Mouse (Mus musculus) neural tube, embryonic 10.5 days (tissue): ENCODE results near the gene Hip1r.

Experiments used
- DNase-seq: peaks from one replicate; pipeline ENCODE4 v3.0.0-alpha.2; 2017; ENCODE audit warnings: low spot score; ENCODE audit errors: extremely low spot score

The Hip1r gene

GRCm38 (mm10) chr5:123973299-123974178, at the start of gene Hip1r:
Gene Hip1r, plus strand, starts transcription at chr5:123973628.
- peak; percentile 70 for DNase-seq

GRCm38 (mm10) chr5:123927118-123927517, 46.3 kb upstream of the Hip1r start, which contains the start of gene Gm43518:
Gene Gm43518, plus strand, starts transcription at chr5:123927418.
- no peak for DNase-seq

- DNase-seq, result peak; percentile 93
Measured at GRCm38 (mm10) chr5:123930508-123930989, 42.9 kb upstream of the Hip1r start, which contains the start of gene Ccdc62. Gene Ccdc62, plus strand, starts transcription at chr5:123930679.

- DNase-seq, result no peak
Measured at GRCm38 (mm10) chr5:123931131-123931530, 42.3 kb upstream of the Hip1r start.

GRCm38 (mm10) chr5:123932927-123933326, 40.5 kb upstream of the Hip1r start:
- no peak for DNase-seq

- no peak for DNase-seq
Measured at GRCm38 (mm10) chr5:123933556-123933955, 39.9 kb upstream of the Hip1r start.

GRCm38 (mm10) chr5:123933957-123934591, 39.4 kb upstream of the Hip1r start:
- peak; percentile 33 for DNase-seq

GRCm38 (mm10) chr5:123935931-123936330, 37.5 kb upstream of the Hip1r start:
- no peak for DNase-seq

GRCm38 (mm10) chr5:123938479-123938878, 34.9 kb upstream of the Hip1r start:
- DNase-seq, result no peak

GRCm38 (mm10) chr5:123946546-123946945, 26.9 kb upstream of the Hip1r start:
- DNase-seq, result no peak

- peak; percentile 26 for DNase-seq
Measured at GRCm38 (mm10) chr5:123947041-123947761, 26.2 kb upstream of the Hip1r start.

- no peak for DNase-seq
Measured at GRCm38 (mm10) chr5:123952365-123953045, 20.9 kb upstream of the Hip1r start.

- DNase-seq, result no peak
Measured at GRCm38 (mm10) chr5:123957213-123957612, 16.2 kb upstream of the Hip1r start.

- no peak for DNase-seq
Measured at GRCm38 (mm10) chr5:123959018-123959417, 14.4 kb upstream of the Hip1r start.

GRCm38 (mm10) chr5:123960129-123960528, 13.3 kb upstream of the Hip1r start:
- DNase-seq, result no peak

GRCm38 (mm10) chr5:123961046-123961445, 12.4 kb upstream of the Hip1r start:
- no peak for DNase-seq

- no peak for DNase-seq
Measured at GRCm38 (mm10) chr5:123964208-123964607, 9.2 kb upstream of the Hip1r start.

GRCm38 (mm10) chr5:123966759-123967158, 6.7 kb upstream of the Hip1r start:
- no peak for DNase-seq

GRCm38 (mm10) chr5:123968468-123968867, 5.0 kb upstream of the Hip1r start:
- no peak for DNase-seq

GRCm38 (mm10) chr5:123969216-123969615, 4.2 kb upstream of the Hip1r start:
- DNase-seq, result no peak

- no peak for DNase-seq
Measured at GRCm38 (mm10) chr5:123970576-123970975, 2.9 kb upstream of the Hip1r start.
